Mouse (Mus musculus) gastrocnemius, adult 2 months (tissue): ENCODE data around the gene Fbxw11. TPM values are rescaled to one million over a fixed set of nuclear protein-coding genes. Genes with fewer than 3 reads are reported as not detected.

Experiments
- DNase-seq: peaks from one replicate; pipeline ENCODE4 v3.0.0; 2022
- H3K27ac ChIP-seq: fragments of 200-600 bp; 2 replicates; pipeline ENCODE4 v1.8.1; 2022; ENCODE audit warnings: mild to moderate bottlenecking
- H3K4me3 ChIP-seq: fragments of 200-600 bp; 2 replicates; pipeline ENCODE4 v1.8.1; 2022; ENCODE audit warnings: mild to moderate bottlenecking, moderate library complexity
- CTCF ChIP-seq: fragments of 200-600 bp; IDR thresholded peaks from 2 replicates; pipeline ENCODE4 v1.8.1; 2022; ENCODE audit warnings: antibody characterized with exemption, mild to moderate bottlenecking, moderate library complexity
- intact Hi-C: fragments of 180-260 bp; cut with DNase I; formaldehyde crosslinking; loops from one replicate; pipeline ENCODE4 v1.15.1; 2025
- total RNA-seq, 2 experiments: library from RNA; stranded (reverse); gene quantifications; 2 replicates each; pipeline ENCODE4 v1.2.3; 2021

Gene Fbxw11
- total RNA-seq, 2 experiments from 2014 or later = 56.9 to 68.9 TPM

- no peak for DNase-seq
- no peak for TF ChIP-seq CTCF
- H3K4me3 ChIP-seq = no peak overlapping the region
- no peak overlapping the region for H3K27ac ChIP-seq
- intact Hi-C loops = no loop called here
Observed at GRCm38 (mm10) chr11:32752595-32752885, 110.0 kb downstream of the Fbxw11 start.

GRCm38 (mm10) chr11:32753358-32753757 is 110.8 kb downstream of the Fbxw11 start:
- DNase-seq = no peak
- H3K4me3 ChIP-seq = no peak overlapping the region
- intact Hi-C loops = no loop called here
- TF ChIP-seq CTCF = no peak
- no peak overlapping the region for H3K27ac ChIP-seq

DNA sequence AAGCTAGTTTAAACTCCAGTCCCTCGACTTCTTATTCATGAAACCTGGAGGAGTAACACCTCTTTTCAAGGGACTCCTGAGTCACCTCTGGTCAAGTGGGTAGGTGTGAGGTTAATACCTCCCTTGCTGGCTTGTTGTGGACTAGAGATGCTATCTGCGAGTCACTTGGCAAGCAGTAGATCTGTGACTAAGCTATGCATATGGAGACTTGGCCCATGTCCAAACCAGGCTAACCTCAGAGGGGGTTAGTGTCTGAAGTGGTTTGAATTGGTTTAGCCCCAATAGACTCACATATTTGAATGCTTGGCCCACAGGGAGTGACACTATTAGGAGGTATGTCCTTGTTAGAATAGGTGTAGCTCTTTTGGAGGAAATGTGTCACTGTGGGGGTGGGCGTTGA is 120.2 kb downstream of the Fbxw11 start:
- H3K27ac ChIP-seq = no peak overlapping the region
- no peak for DNase-seq
- intact Hi-C loops = no loop called here
- no peak for TF ChIP-seq CTCF
- H3K4me3 ChIP-seq = no peak overlapping the region

DNA sequence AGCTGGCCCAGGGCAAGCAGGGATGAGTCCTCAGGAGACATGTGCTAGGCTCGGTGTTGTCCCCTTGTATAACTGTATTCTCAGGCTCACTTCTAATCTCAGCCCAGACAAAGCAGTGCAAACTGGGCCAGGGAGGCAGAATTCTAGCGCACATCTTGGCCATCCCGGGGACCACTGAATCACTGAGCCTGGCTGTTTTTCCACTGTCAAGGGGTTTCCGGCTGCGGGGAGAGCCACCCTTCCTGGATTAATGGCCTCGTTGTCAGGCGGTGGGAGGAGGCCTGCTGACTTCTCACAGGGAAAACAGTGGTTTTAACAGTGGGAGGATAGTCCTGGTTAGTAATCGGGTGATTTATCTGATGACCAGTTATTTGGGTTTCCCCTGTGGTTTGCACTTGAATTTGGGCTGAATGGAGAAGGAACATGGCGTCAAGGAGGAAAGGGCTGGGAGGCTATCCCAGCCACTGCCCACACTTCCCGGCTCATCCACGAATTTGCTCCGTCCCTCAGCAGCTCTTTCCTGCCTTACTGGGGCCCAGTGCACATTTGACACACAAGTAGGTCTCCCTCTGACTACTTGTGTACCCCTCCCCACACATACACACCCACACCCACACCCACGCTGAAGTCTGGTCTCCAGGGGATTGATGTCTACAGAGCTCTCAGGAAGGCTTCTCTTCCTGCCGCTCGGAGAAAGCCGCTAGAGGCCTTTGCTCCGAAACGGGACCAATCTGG is 125.1 kb downstream of the Fbxw11 start:
- no peak for DNase-seq
- TF ChIP-seq CTCF = no peak
- Histone ChIP-seq H3K27ac (no peak overlapping the region), H3K4me3 (no peak overlapping the region)
- intact Hi-C loops = no loop called here

DNA sequence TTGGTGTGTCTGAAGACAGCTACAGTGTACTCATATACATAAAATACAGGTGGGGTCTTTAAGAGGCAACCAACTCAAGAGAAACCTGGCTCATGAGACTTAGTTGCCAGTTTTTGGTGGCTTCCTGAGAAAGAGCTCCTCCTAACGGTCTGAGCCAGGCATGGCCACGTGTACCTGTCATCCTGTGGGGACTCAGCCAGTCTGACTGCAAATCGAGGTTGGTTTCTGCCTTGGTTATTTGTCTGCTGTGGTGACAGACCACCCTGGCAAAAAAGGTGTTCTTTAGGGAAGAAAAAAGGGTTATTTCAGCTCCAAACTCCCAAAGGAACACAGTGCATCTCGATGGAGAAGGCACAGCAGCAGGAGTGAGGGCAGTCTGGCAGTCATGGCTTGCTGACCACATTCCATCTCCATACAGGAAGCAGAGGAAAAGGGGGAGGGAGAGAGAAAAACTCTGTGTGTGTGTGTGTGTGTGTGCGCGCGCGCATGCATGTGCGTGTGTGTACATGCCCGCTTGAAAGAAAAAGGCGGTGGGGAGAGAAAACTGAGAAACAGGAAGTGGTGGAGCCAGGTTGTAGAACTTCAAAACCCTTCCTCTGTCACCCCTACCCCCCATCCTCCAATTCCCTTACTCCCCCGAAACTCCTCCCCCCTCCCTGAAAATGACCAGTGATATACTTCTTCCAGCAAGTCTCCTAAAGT is 126.3 kb downstream of the Fbxw11 start:
- no peak for DNase-seq
- Histone ChIP-seq H3K4me3 (no peak overlapping the region), H3K27ac (no peak overlapping the region)
- peak; percentile 12; the same call in 1 of the 2 replicates for TF ChIP-seq CTCF
- intact Hi-C loops = no loop called here

- no peak for DNase-seq
- Histone ChIP-seq H3K27ac (no peak overlapping the region), H3K4me3 (no peak overlapping the region)
- intact Hi-C loops = no loop called here
- TF ChIP-seq CTCF = no peak
Observed at GRCm38 (mm10) chr11:32780747-32781536, 138.4 kb downstream of the Fbxw11 start.

DNA sequence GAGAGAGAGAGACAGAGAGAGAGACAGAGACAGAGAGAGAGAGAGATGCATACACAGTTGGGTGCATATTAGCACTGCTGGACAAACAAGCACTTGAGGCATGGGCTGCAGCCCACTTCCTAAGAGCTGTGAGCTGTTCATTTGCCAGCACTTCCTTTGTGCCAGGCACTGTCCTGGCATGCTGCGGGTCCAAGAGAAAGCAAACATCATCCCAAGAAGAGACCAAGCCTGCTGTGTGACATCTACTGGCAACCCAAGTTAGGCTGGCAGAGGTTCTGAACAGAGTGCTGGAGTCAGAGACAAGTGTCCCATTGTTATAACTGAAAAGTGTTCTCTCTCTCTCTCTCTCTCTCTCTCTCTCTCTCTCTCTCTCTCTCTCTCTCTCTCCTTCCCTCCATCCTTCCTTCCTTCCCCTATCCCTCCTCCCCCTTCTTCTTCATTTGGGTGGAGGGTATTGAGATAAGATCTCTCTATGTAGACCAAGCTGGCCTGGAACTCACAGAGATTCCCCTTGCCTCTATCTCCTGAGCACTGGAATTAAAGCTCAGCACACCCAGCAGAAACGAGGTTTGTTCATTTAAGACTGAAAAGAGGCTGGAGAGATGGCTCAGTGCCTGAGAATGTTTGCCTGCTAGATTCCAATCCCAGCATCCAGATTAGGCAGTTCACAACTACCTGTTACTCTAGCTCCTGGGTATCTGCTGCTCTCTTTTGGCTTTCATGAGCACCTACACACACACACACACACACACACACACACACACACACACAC is 139.3 kb downstream of the Fbxw11 start:
- Histone ChIP-seq H3K4me3 (no peak overlapping the region), H3K27ac (no peak overlapping the region)
- DNase-seq = no peak
- TF ChIP-seq CTCF = no peak
- intact Hi-C loops = no loop called here

- intact Hi-C loops = no loop called here
- DNase-seq = peak; percentile 56
- TF ChIP-seq CTCF = no peak
Observed at GRCm38 (mm10) chr11:32782724-32783123, 140.2 kb downstream of the Fbxw11 start.

DNA sequence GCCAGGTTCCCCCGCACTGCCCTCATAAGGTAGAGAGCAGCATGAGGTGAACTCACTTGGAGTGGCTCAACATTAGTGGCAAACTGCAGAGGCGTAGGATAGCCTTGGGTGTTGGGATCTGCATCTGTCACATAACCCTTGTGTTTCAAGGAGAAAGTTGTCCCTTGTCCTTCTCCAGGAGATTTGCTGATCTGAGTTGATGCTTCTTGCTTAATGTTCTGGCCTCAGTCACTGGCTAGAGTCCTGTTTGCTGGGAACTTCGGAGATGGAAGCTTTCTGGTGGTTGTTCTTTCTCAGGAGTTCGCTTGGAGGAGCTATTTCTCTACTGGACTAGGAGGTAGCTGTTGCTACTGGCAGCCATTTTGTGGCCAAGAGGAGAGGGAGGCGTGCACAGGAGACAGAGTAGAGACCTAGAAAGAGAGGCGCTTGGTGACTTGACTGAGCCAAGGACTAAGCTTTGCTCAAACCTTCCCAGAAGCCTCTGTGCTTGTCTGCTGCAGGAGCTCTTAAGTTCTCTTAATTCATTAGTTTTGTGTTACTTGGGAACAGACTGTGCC is 143.1 kb downstream of the Fbxw11 start:
- peak; percentile 20; the same call in 1 of the 2 replicates for TF ChIP-seq CTCF
- H3K27ac ChIP-seq = peak overlapping the region; percentile 38; the same call in 1 of the 2 replicates
- DNase-seq = peak; percentile 41
- H3K4me3 ChIP-seq = no peak overlapping the region
- intact Hi-C loops = no loop called here

More at GRCm38 (mm10) chr11:32782724-32783123, 140.2 kb downstream of the Fbxw11 start:
- no peak overlapping the region for H3K27ac ChIP-seq
- H3K4me3 ChIP-seq = no peak overlapping the region

GRCm38 (mm10) chr11:32786201-32786600 is 143.7 kb downstream of the Fbxw11 start:
- Histone ChIP-seq H3K4me3 (no peak overlapping the region), H3K27ac (0 out of 2 replicates have a peak overlapping the region, but pooled peaks have one; percentile 38)
- no peak for DNase-seq
- intact Hi-C loops = no loop called here
- no peak for TF ChIP-seq CTCF

DNA sequence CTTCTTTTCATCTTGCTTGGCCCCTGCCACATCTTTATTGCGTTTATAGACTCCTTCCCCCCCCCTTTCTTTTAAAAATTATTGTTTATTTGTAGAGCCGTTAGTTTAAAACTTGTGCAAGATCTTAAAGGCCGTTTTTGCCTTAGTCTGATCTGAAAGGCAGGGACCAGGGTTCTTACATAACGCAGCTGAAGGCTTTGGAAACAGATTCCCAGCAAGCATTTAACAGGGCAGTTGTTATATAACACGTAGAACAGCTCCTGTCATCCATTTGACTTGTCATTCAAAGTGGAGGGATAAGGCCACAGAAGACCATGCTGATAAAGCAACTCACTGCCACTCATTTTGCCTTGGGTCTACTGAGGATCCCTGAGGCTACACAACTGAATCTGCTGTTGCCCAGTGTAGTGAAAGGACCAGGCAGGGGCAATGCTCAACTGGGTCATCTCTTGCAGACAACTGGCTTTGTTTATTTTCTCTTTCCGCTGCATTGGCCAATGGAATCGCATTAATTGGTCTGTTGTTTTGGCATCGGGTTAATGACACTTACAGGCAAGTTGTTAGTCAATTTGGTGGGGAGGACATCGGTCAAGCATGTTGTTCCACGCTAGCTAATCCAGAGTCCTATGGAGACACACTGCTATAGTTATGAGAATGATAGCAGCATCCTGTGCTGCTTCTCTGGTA is 152.4 kb downstream of the Fbxw11 start:
- no peak for DNase-seq
- Histone ChIP-seq H3K27ac (no peak overlapping the region), H3K4me3 (no peak overlapping the region)
- intact Hi-C loops = no loop called here
- TF ChIP-seq CTCF = no peak

Other genes with a start within 250 kb of the Fbxw11 start
- gene Ubtd2, start 187.4 kb upstream of the Fbxw11 start, total RNA-seq = 10 to 100 TPM in 1 of 2 experiments, 1 to 10 TPM in 1; 9.3 to 12.1 TPM
- 1 to 10 TPM; 1.0 to 2.0 TPM for gene Efcab9, start 110.6 kb upstream of the Fbxw11 start, total RNA-seq
- gene Stk10, start 109.4 kb upstream of the Fbxw11 start, total RNA-seq = 1 to 10 TPM; 1.9 to 3.8 TPM
- not detected for gene Smim23, start 181.9 kb downstream of the Fbxw11 start, total RNA-seq